Mouse (Mus musculus): ENCODE data around the gene Olfr648. TPM values are rescaled to one million over a fixed set of nuclear protein-coding genes. Genes with fewer than 3 reads are reported as not detected.

The Olfr648 gene
- 0.06 and 0.08 TPM in 2 replicates for polyA plus RNA-seq (2015; fragmentation: Nextera tagmentation; extraction: Ambion mirVana)

DNA sequence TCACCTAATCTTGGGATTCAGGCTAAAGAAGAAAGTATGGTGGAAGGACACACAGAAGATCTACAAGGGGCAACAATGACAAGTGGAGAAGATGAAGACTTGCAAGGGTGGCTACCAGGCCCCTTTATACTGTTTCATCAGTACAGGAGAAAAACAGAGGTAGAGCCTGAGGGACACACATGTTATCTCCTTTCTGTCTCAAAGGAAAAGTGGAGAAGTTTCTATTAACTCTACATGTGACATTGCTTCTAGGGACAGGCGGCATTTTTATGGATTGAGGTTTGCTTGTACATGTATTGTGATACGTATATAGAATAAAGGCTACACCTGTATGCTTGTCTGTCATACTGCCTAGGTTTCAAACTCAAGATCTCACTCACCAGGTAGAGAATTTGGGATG lies at the start of gene Olfr648:
Gene Olfr648 (minus strand): TSS at position 101 of the 400 bp plus-strand sequence.
- Histone ChIP-seq H3K36me3 (replicated peaks) (no peaks in the 10 kb centered on the region), H3K9me3 (replicated peaks) (no peaks in the 10 kb centered on the region), H3K27ac (replicated peaks) (no peak within 1 kb of the TSS), H3K4me1 (replicated peaks) (no peaks in the 10 kb centered on the region), H3K27me3 (no peaks in the 10 kb centered on the region), H3K4me2 (no peak within 1 kb of the TSS), H3K9ac (no peak within 1 kb of the TSS), H3K4me3 (replicated peaks) (no peak within 1 kb of the TSS)
- ATAC-seq (ENCODE audit: insufficient read depth): no peak
- WGBS (ENCODE audit: insufficient replicate concordance): 67% methylated on average over 2 of the region's 2 CpGs

DNA sequence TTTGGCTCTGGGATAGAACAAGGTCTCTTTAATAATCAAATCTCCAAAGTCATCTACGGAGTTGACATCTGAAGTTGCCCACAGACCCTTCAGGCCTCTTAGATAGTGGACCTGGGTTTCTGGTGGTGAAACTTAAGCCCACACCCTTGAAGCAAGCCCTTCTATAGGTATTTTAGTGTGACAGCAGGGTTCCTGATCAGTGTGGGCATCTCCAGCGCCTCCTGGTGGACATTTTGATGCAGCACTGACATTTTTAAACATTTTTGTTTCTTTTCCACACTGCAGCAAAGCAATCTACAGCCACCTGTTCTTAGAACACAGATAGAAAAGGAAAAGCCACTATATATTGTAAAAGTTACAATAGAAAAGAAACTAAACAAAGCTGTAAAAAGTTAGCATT lies 48.0 kb upstream of the Olfr648 start:
- Histone ChIP-seq H3K4me1 (replicated peaks) (no peaks in the 10 kb centered on the region), H3K27me3 (no peaks in the 10 kb centered on the region), H3K4me2 (no peak overlapping the region), H3K9ac (no peak overlapping the region), H3K36me3 (replicated peaks) (no peaks in the 10 kb centered on the region), H3K27ac (replicated peaks) (no peak overlapping the region), H3K9me3 (replicated peaks) (no peaks in the 10 kb centered on the region), H3K4me3 (replicated peaks) (no peak overlapping the region)
- ATAC-seq (ENCODE audit: insufficient read depth): no peak
- 22% methylated on average over 2 of the region's 2 CpGs for WGBS (ENCODE audit: insufficient replicate concordance)

DNA sequence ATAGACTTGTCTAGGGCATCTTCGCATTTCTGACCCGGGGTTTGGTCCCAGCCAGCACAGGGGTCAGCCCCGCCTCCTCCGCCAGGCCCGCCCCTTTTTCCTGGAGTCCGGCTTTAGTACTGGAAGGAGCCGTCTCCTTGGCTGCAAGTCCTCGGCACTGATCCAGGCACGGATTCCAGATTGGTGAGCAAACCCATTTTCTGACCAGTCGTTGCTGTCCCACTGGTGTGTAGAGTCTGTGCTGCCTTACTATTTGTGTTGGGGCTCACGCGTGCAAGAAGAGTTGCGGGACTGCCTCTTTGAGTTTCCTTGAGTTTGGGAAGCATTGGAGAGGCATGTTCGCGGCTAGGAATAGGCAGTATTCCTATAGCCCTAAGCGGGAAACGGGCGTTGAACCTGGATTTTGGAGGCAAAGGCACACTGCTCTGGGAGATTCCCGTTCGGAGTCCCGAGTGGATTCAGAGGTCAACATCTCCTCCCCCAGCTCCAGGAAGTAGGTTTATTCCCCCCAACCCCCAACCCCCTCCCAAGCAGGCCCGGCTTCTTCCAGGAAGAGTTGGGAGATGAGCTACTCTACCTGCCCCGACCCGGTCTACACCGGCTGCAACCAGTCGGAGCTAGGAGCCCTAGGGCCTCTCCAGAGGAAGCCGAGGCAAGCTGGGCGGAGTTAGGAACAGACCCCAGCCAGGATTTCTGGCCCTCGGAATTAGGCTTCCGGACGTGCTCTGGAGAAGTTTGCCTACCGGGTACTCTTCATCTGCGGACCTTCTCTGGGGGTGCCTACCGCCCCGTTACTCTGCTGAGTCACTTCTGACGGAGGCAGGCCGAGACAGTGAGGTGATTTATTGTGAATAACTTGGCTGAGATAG lies 35.7 kb upstream of the Olfr648 start, which contains the start of gene Trim6:
Gene Trim6 (plus strand): TSS at position 93 of the 869 bp plus-strand sequence.
- Histone ChIP-seq H3K4me3 (replicated peaks) (peak within 1 kb of the TSS; percentile 50), H3K9ac (peak within 1 kb of the TSS; percentile 30; the same call in 1 of the 2 replicates), H3K36me3 (replicated peaks) (no peaks in the 10 kb centered on the region), H3K27ac (replicated peaks) (no peak within 1 kb of the TSS), H3K27me3 (no peaks in the 10 kb centered on the region), H3K4me1 (replicated peaks) (peaks cover 8% of the 10 kb centered on the region; the same call in 1 of the 2 replicates), H3K9me3 (replicated peaks) (no peaks in the 10 kb centered on the region), H3K4me2 (peak within 1 kb of the TSS; percentile 68)
- WGBS (ENCODE audit: insufficient replicate concordance): under 1% methylated on average over 37 of the region's 37 CpGs
- ATAC-seq (ENCODE audit: insufficient read depth): peak; percentile 68

DNA sequence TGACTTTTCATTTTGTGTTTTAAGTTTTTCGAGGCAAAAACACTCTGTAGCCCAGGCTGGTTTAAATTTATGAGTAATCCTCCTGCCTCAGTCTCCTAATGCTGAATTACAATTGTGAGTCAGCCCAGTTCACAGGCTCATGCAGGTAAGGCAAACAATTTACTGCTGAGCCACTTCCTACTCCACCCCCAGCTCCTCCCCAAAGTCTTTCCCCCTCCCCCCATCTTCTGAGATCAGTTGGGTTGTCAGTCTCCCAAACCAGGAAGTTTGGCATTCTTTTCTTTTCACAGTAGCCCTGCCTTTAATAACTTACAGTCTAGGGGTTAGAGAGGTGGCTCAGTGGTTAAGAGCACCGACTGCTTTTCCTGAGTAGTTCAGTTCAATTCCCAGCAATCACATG lies 34.7 kb upstream of the Olfr648 start:
- H3K27me3 ChIP-seq: no peaks in the 10 kb centered on the region
- no peaks in the 10 kb centered on the region for H3K36me3 ChIP-seq (replicated peaks)
- no peak overlapping the region for H3K4me2 ChIP-seq
- WGBS (ENCODE audit: insufficient replicate concordance): 24% methylated on average over 2 of the region's 2 CpGs
- no peak overlapping the region for H3K9ac ChIP-seq
- H3K4me3 ChIP-seq (replicated peaks): no peak overlapping the region
- H3K27ac ChIP-seq (replicated peaks): no peak overlapping the region
- H3K4me1 ChIP-seq (replicated peaks): peaks cover 8% of the 10 kb centered on the region; the same call in 1 of the 2 replicates
- no peaks in the 10 kb centered on the region for H3K9me3 ChIP-seq (replicated peaks)
- no peak for ATAC-seq (ENCODE audit: insufficient read depth)

DNA sequence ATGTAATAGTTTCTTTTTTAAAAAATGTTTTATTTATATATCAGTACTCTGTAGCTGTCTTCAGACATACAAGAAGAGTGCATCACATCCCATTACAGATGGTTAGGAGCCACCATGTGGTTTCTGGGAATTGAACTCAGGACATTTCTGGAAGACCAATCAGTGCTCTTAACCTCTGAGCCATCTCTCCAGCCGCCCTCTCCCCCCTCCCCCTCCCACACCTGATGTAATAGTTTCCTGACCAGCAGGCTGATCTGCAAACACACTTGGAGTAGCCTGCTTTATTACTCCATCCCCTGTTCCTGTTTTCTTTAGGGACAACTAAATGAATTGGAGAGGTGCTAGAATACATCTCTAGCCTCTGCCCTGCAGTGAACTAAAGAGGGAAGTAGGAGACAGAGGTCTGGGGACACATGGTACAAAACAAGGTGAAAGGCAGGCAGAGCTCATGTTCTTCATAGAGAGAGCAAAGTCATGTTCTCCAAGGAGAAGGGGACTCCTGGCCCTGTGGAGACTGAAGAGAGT lies 32.9 kb upstream of the Olfr648 start:
- Histone ChIP-seq H3K27ac (replicated peaks) (no peak overlapping the region), H3K9me3 (replicated peaks) (no peaks in the 10 kb centered on the region), H3K9ac (no peak overlapping the region), H3K4me2 (no peak overlapping the region), H3K27me3 (no peaks in the 10 kb centered on the region), H3K4me3 (replicated peaks) (no peak overlapping the region), H3K36me3 (replicated peaks) (no peaks in the 10 kb centered on the region), H3K4me1 (replicated peaks) (peaks cover 8% of the 10 kb centered on the region; the same call in 1 of the 2 replicates)
- WGBS (ENCODE audit: insufficient replicate concordance): 12% methylated on average over 1 of the region's 1 CpGs
- ATAC-seq (ENCODE audit: insufficient read depth): no peak; the same call in 1 of the 2 replicates

DNA sequence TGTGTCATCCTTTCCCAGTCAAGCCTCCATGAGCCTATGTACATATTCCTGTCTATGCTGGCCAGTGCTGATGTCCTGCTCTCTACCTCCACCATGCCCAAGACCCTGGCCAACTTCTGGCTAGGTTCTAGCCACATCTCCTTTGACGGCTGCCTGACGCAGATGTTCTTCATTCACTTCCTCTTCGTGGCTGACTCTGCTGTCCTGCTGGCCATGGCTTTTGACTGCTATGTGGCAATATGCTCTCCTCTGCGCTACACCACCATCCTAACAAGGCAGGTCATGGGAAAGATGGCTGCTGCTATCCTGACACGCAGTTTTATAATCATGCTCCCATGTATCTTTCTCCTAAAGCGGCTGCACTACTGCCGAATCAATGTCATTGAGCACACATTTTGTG lies 23.0 kb upstream of the Olfr648 start:
- Histone ChIP-seq H3K27me3 (no peaks in the 10 kb centered on the region), H3K9ac (no peak overlapping the region), H3K4me3 (replicated peaks) (no peak overlapping the region), H3K36me3 (replicated peaks) (no peaks in the 10 kb centered on the region), H3K9me3 (replicated peaks) (no peaks in the 10 kb centered on the region), H3K4me1 (replicated peaks) (no peaks in the 10 kb centered on the region), H3K4me2 (no peak overlapping the region), H3K27ac (replicated peaks) (no peak overlapping the region)
- 52% methylated on average over 7 of the region's 7 CpGs for WGBS (ENCODE audit: insufficient replicate concordance)
- no peak for ATAC-seq (ENCODE audit: insufficient read depth)

DNA sequence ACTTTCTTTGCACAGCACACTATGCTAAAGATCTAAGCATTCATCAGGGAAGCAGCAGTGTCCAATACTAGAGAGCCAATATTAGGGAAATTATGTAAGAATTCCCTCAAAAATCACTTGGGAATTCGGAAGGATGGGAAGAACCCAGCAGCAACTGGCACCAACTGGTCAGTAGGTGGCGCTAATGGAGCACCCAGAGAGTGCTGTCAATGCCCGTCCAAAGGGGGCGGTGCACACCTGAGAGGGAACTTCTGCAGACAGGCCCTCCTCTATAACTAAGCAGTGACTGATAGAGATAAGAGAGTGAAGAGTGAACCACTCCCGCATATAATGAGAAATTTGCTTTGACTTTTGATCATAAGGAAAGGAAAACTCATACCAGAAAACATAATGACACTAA lies 16.6 kb upstream of the Olfr648 start:
- no peaks in the 10 kb centered on the region for H3K36me3 ChIP-seq (replicated peaks)
- H3K4me3 ChIP-seq (replicated peaks): no peak overlapping the region
- no peak for ATAC-seq (ENCODE audit: insufficient read depth)
- WGBS (ENCODE audit: insufficient replicate concordance): under 1% methylated on average over 5 of the region's 5 CpGs
- no peaks in the 10 kb centered on the region for H3K9me3 ChIP-seq (replicated peaks)
- no peaks in the 10 kb centered on the region for H3K4me1 ChIP-seq (replicated peaks)
- no peaks in the 10 kb centered on the region for H3K27me3 ChIP-seq
- no peak overlapping the region for H3K27ac ChIP-seq (replicated peaks)
- no peak overlapping the region for H3K9ac ChIP-seq
- H3K4me2 ChIP-seq: no peak overlapping the region

DNA sequence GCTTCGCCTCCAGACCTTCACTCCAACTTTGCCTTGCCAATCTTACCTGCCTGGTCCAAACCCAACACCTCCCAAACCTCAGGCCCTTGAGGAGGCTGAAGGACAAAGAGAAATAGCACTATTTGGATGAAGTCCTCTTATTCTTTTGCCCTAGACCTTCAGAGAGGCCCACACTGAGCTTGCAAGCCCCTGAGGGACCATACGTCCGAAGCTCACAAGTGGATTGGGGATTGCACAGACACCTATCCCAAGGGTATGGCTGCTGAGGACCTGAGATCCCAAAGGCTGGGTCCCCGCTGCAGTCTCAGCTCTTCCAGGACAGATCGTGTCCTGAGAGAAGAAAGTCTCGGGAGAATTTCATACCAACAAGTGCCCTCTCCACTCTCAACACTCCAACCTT lies 12.7 kb upstream of the Olfr648 start, which contains the start of gene Olfr649:
Gene Olfr649 (minus strand): TSS at position 101 of the 400 bp plus-strand sequence.
- H3K36me3 ChIP-seq (replicated peaks): no peaks in the 10 kb centered on the region
- no peak within 1 kb of the TSS for H3K9ac ChIP-seq
- H3K4me2 ChIP-seq: no peak within 1 kb of the TSS
- 72% methylated on average over 6 of the region's 6 CpGs for WGBS (ENCODE audit: insufficient replicate concordance)
- H3K4me3 ChIP-seq (replicated peaks): no peak within 1 kb of the TSS
- H3K27me3 ChIP-seq: no peaks in the 10 kb centered on the region
- no peak within 1 kb of the TSS for H3K27ac ChIP-seq (replicated peaks)
- H3K4me1 ChIP-seq (replicated peaks): no peaks in the 10 kb centered on the region
- no peaks in the 10 kb centered on the region for H3K9me3 ChIP-seq (replicated peaks)
- ATAC-seq (ENCODE audit: insufficient read depth): no peak

DNA sequence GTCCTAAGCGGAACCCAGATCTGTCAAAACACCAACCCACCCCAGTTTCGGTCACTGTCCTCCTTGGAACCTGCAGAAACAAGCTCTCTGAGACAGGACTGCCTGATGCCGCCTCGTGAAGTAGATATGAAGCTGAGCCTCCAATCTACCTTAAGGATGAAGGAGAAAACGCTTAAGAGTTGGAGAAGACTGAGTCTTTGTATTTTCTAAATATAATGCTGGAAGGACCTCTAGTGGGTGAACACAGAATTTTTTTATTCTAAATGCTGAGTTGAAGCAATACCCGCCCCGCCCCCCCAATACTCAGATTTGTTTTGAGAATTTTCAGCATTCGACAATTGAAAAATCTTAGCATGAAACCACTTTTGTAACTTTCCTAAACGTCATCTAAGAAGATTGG lies 8.1 kb upstream of the Olfr648 start:
- H3K4me2 ChIP-seq: no peak overlapping the region
- no peaks in the 10 kb centered on the region for H3K4me1 ChIP-seq (replicated peaks)
- no peaks in the 10 kb centered on the region for H3K27me3 ChIP-seq
- H3K9me3 ChIP-seq (replicated peaks): no peaks in the 10 kb centered on the region
- no peak overlapping the region for H3K9ac ChIP-seq
- H3K27ac ChIP-seq (replicated peaks): no peak overlapping the region
- no peak overlapping the region for H3K4me3 ChIP-seq (replicated peaks)
- ATAC-seq (ENCODE audit: insufficient read depth): no peak
- WGBS (ENCODE audit: insufficient replicate concordance): 30% methylated on average over 9 of the region's 9 CpGs
- H3K36me3 ChIP-seq (replicated peaks): no peaks in the 10 kb centered on the region

DNA sequence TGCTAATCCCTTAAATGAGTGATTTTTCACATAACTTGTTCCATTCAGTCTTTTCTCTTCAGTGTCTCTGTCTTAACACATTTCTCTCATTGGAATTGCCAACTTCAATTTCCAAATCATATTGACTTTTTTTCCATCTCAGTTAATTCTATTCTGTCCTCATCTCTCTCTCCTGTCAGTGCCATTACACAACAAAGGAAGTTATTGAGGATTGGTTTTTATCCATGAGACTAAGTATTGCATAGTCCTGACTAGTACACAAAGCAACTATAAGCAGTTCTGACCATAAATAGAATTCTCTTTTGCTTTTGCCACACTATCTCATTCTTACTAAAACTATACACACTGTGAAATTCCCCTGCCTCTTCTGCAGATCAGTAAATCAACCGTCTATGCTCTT lies 4.1 kb downstream of the Olfr648 start:
- WGBS (ENCODE audit: insufficient replicate concordance): 68% methylated on average over 1 of the region's 1 CpGs
- ATAC-seq (ENCODE audit: insufficient read depth): no peak
- no peak overlapping the region for H3K4me3 ChIP-seq (replicated peaks)
- H3K4me1 ChIP-seq (replicated peaks): no peaks in the 10 kb centered on the region
- H3K27ac ChIP-seq (replicated peaks): no peak overlapping the region
- no peak overlapping the region for H3K9ac ChIP-seq
- no peaks in the 10 kb centered on the region for H3K9me3 ChIP-seq (replicated peaks)
- H3K36me3 ChIP-seq (replicated peaks): no peaks in the 10 kb centered on the region
- no peak overlapping the region for H3K4me2 ChIP-seq
- H3K27me3 ChIP-seq: no peaks in the 10 kb centered on the region

DNA sequence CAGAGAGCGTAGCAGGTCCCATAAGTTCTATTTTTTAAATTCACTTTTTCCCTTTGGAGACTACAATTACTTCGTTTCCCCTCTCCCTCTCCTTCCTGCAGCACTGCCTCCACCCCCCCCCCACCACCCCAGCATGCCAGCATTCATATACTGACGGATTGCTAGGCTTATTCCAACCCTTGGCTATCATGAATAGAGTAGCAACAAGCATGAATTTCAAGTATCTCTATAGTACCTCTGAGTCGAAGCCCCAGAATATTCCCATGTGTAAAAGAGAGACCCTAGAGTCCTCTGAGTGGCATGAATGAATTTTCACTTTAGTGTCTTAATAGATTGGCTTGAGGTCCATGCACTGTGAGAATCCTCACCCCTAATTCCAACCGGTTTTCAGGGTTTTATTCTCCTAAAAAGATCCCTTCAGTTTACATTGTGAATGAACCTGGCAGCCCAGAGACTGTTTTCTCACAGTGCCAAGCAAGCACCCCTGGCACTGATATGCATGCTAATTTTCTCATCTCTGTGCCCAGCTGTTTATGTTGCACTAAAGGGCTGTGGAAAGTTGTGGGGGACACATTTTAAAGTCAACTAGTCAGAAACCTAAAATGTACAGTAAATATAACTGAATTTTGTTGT lies 4.7 kb downstream of the Olfr648 start:
- Histone ChIP-seq H3K9me3 (replicated peaks) (no peaks in the 10 kb centered on the region), H3K4me3 (replicated peaks) (no peak overlapping the region), H3K4me1 (replicated peaks) (no peaks in the 10 kb centered on the region), H3K27me3 (no peaks in the 10 kb centered on the region), H3K4me2 (no peak overlapping the region), H3K9ac (no peak overlapping the region), H3K36me3 (replicated peaks) (no peaks in the 10 kb centered on the region), H3K27ac (replicated peaks) (no peak overlapping the region)
- ATAC-seq (ENCODE audit: insufficient read depth): no peak
- 56% methylated on average over 5 of the region's 5 CpGs for WGBS (ENCODE audit: insufficient replicate concordance)
